Mouse (Mus musculus) ES-E14 (cell line): ENCODE results near the gene Acly.

ENCODE experiments used
- CHD2 ChIP-seq: IDR thresholded peaks from 2 replicates; pipeline ENCODE4 v1.6.1; 2014; ENCODE audit warnings: mild to moderate bottlenecking, low read depth, low read length, inconsistent platforms
- HCFC1 ChIP-seq: IDR thresholded peaks from 2 replicates; pipeline ENCODE4 v1.6.1; 2012; ENCODE audit warnings: low read length, inconsistent platforms, borderline replicate concordance; ENCODE audit not compliant: insufficient read depth
- ZC3H11A ChIP-seq: IDR thresholded peaks from 2 replicates; pipeline ENCODE4 v1.6.1; 2012; ENCODE audit warnings: low read depth, mild to moderate bottlenecking, inconsistent platforms, low read length, borderline replicate concordance
- ZNF384 ChIP-seq: IDR thresholded peaks from 2 replicates; pipeline ENCODE4 v1.6.1; 2012; ENCODE audit warnings: low read depth, low read length, inconsistent platforms

DNA sequence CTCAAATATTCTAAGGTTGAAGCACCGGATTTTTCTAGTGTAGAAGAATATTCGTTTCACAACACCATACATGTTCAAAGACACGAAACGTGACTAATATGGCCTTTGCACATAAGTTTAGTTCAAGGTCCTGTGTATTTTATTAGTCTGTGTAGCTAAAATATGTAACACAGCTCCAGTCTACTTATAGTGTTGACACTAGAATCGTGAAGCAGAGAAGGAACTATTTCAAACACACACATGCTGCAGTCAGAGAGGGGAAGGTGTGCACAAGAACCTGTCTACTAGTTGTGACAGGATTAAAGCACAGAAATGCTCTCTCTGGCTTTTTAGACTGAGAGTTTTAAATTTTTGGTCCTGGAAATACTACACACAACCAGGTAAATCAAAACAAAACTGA lies 70.1 kb downstream of the Acly start:
- TF ChIP-seq ZNF384 (no peak), CHD2 (no peak), HCFC1 (no peak), ZC3H11A (no peak)
